Mouse (Mus musculus) T-cell, adult 2 months (primary cell): ENCODE measurements around the gene Lce1f.

Source experiments
- DNase-seq: peaks from one replicate; pipeline ENCODE4 v3.0.0; 2022; ENCODE audit warnings: low spot score

Lce1f gene

DNA sequence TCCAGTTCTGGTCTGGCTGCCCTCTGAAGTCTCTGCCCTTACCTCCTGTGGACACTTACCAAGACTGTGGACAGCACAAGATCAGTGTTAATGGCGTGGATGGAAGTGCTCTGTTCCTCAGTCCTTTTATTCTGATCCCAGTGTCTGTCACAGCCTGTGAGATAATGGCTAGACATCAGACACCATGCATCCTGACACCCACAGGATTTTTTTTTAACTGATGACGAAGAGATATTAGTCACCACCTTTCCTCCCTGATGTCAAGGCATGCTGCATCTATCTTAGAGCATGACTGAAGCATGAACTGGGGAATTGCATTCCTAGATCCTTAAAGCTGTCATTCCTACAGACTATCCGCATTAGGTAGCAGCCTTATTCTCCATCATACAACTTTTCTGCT lies at the start of gene Lce1f:
Gene Lce1f (minus strand): TSS at position 101 of the 400 bp plus-strand sequence.
- no peak for DNase-seq

DNA sequence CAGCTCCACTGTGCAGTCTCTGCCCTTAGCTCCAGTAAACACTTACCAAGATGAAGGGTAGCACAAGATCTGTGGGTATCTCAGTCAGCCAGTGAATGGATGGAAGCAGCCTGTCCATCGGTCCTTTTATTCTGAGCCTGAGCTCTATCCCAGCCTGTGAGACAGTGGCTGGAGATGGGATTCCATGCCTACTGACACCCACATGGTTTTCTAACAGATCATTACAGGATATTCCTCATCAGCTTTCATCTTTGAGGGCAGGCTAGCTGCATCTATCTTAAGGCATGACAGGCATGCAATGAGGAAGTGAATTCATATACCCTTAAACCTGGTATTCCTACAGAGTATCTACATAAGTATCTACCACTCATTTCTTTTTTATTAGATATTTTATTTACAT lies 44.8 kb upstream of the Lce1f start, which contains the start of gene Lce1h:
Gene Lce1h (minus strand): TSS at position 101 of the 400 bp plus-strand sequence.
- no peak for DNase-seq

DNA sequence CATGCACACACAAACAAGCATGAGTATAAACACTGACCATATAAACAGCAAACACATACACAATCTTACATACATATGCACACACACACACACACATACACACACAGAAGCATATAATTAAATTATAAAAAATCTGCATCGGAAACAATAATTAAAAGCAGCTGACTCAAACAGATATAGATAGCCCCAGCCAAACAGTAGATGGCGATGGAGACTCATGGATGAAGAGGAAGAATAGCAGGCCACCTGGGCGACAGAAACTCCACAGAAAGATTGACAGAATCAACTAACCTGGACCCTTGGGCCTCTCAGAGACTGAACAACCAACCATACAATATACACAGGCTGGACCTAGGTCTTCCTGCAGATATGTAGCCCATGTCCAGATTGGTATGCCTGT lies 33.0 kb upstream of the Lce1f start:
- DNase-seq = no peak

DNA sequence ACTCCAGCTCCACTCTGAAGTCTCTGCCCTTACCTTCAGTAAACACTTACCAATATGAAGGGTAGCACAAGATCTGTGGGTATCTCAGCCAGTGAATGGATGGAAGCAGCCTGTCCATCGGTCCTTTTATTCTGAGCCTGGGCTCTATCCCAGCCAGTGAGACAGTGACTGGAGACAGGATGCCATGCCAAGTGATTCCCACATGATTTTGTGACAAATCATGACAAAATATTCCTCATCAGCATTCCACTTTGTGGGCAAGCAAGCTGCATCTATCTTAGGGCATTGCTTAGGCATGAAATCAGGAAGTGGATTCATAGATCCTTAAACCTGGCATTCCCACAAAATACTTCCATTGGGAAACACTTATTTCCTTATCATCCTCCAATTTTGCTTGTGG lies 32.1 kb upstream of the Lce1f start, which contains the start of gene Lce1g:
Gene Lce1g (minus strand): TSS at position 101 of the 400 bp plus-strand sequence.
- no peak for DNase-seq

DNA sequence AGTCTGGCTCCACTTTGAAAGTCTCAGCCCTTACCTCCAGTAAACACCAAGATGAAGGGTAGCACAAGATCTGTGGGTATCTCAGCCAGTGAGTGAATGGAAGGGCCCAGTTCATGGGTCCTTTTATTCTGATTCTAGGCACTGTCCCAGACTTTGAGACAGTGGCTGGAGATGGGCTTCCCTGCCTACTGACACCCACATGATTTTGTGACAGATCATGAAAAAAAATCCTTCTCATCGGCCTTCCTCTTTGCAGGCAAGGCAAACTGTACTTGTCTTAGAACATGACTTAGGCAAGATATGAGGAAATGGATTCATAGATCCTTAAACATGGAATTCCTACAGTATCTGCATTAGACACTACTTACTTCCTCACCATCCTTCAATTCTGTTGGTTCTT lies 18.8 kb upstream of the Lce1f start, which contains the start of gene Gm38119:
Gene Gm38119 (minus strand): TSS at position 101 of the 400 bp plus-strand sequence.
- no peak for DNase-seq

DNA sequence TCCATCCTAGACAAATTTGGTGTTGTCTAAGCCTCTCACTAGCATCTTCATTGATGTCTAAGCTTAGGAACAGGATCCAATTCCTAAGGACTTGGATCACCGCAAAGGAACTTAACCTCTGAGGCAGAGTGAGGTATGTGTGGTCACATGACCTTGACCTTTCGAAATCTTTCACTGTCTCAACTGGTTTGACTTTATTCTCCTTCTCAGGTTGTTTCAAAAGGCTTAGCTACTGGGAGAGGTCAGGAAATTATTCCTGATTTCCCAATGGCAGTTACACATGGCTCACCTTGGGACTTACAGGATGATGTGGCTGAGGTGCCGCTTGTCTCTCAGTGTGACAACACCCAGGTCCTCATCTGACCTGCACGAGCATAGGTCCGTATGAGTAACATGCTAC lies 2.5 kb upstream of the Lce1f start:
- no peak for DNase-seq

DNA sequence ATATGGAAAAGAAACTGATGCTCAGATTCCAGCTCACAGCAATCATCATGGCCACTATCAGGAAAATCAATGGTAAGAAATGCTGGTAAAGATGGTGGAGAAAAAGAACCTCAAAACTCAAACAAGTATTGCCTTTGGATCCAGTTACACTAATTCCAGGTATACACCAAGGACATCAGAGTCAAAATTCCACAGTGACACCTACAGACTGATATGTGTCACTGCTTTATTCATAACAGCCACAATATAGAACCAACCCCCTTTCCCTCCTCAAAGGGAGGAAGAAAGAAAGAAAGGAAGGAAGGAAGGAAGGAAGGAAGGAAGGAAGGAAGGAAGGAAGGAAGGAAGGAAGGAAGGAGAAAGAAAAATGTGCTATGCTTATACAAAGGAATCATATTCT lies 5.0 kb downstream of the Lce1f start:
- no peak for DNase-seq

DNA sequence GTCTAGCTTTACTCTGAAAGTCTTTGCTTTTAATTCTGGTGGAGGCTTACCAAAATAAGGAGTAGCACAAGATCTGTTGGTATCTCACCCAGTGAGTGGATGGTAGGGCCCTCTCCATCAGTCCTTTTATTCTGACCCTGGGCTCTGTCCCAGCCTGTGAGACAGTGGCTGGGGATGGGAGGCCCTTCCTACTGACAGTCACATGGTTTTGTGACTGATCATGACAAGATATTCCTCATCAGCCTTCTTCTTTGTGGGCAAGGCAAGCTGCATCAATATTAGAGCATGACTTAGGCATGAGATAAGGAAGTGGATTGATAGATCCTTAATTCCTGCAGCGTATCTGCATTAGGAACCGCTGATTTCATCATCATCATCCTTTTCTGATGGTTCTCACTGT lies 11.2 kb downstream of the Lce1f start, which contains the start of gene Lce1e:
Gene Lce1e (minus strand): TSS at position 101 of the 400 bp plus-strand sequence.
- no peak for DNase-seq

DNA sequence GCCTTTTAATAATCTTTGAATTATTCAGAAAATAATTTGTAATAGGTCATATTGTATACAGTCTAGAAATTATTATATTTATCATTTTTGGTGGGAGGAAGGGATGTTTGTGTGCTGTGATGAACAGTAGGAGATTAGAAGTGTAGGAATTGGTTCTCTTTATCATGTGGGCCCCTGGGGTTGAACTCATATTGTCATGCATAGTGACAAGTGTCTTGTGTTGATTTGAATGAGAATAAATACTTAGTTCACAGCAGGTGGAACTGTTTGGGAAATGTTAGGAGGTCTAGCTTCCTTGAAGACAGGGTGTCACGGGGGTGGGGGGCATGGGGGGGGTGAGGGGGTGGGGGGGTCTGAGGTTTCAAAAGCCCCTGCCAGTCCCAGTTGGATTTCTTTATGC lies 25.5 kb downstream of the Lce1f start:
- no peak for DNase-seq

DNA sequence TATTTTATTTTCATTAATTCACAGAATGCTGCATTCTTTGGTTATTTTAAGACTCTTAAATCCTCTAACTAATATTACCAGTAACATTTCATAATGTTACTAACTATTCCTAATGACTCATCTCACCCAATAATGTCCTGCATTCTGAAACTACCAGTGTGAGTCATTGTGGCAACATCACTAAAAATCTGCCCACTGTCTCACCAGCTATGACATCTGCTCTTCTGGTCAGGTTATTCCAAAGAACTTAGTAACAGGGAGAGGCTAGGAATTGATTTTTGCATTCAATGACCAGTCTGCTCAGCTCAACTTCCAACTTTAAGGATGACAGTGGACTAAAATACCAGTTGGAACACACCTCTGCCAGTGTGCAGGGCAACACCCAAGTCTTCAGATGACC lies 28.5 kb downstream of the Lce1f start:
- DNase-seq = no peak

DNA sequence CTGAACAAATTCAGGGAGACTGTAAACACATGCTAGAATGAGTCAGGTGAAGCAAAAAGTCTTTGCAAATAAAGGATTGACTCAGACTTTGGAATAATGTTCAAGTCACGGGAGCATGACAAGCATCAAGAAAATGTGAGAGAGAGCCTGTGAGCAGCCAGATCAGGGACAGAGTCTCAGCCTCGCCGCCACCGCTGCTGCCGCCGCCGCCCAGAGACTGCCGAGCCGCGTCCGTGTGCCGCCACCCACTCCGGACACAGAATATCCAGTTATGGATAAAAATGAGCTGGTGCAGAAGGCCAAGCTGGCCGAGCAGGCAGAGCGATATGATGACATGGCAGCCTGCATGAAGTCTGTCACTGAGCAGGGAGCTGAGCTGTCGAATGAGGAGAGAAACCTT lies 31.0 kb downstream of the Lce1f start:
- DNase-seq = peak; percentile 24

DNA sequence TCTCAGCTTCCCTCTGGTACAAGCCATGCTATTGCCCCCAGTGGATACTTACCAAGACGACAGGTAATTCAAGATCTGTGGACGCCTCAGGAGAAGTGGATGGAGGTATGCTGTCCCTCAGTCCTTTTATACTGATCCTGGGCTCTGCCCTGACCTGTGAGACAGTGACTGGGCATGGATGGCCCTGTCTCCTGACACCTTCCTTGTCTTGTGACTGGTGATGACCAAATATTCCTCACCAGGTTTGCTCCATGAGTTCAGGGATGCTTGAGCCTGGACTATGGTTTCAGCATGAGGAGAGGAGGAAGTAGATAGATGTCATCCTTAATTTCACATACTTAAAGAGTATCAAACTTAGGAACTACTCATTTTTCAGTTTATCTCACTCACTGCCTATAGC lies 33.0 kb downstream of the Lce1f start, which contains the start of gene Lce1d:
Gene Lce1d (minus strand): TSS at position 101 of the 400 bp plus-strand sequence.
- DNase-seq = no peak

DNA sequence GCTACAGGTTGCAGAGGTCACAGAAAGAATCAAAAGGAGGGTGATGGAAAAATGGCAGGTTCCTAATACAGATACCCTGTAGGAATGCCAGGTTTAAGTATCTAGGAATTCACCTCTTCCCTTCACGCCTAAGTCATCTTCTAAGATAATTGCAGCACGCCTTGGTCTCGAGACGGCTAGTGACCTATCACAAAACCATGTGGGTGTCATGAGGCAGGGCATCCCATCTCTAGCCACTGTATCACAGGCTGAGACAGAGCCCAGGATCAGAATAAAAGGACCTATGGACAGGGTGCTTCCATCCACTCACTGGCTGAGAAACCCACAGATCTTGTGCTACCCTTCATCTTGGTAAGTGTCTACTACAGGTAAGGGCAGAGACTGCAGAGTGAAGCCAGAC lies 41.2 kb downstream of the Lce1f start, which contains the start of gene Lce1c:
Gene Lce1c (plus strand): TSS at position 301 of the 400 bp plus-strand sequence.
- no peak for DNase-seq

DNA sequence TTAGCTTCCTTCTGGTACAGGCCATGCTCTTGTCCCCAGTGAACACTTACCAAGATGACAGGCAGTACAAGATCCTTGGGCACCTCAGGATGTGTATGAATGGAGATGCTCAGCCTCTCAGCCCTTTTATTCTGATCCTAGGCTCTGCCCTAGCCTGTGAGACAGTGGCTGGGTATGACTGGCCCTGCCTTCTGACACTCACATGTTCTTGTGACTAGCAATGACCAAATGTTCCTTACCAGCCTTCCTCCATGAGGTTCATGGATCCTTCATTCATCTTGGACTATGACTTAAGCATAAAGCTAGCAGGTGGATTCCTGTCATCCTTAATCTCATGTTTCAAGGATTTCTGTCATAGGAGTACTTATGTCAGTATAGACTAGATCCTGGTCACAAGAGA lies 49.9 kb downstream of the Lce1f start, which contains the start of gene Lce1a2:
Gene Lce1a2 (minus strand): TSS at position 101 of the 400 bp plus-strand sequence.
- no peak for DNase-seq
